Mouse (Mus musculus) neural tube, embryonic 15.5 days (tissue): ENCODE results near the gene Ddr1. TPM values are rescaled to one million over a fixed set of nuclear protein-coding genes. Genes with fewer than 3 reads are reported as not detected.
"Not testable (repeated sequence)": the region's sequence is repeated elsewhere in the genome, so short reads cannot be mapped to it uniquely, and the experiment has no call there.

Experiments
- ATAC-seq: fragments of 200-750 bp; cut with Nextera tagmentation; 2 replicates; pipeline ENCODE4 v1.8.0; 2017; ENCODE audit warnings: mild to moderate bottlenecking, moderate TSS enrichment, moderate library complexity; ENCODE audit not compliant: low FRiP score
- H3K27ac ChIP-seq: fragments of 300-500 bp; sonication (generic); replicated peaks from 2 replicates; pipeline ENCODE4 v1.5.1; 2015; ENCODE audit warnings: mild to moderate bottlenecking, inconsistent platforms
- H3K27me3 ChIP-seq: fragments of 300-500 bp; sonication (generic); replicated peaks from 2 replicates; pipeline ENCODE4 v1.6.1; 2015; ENCODE audit warnings: inconsistent platforms
- H3K36me3 ChIP-seq: fragments of 300-500 bp; sonication (generic); 2 replicates; pipeline ENCODE4 v1.6.1; 2015; ENCODE audit warnings: inconsistent platforms
- H3K4me1 ChIP-seq: fragments of 300-500 bp; sonication (generic); 2 replicates; pipeline ENCODE4 v1.6.1; 2015; ENCODE audit warnings: inconsistent platforms
- H3K4me2 ChIP-seq: fragments of 300-500 bp; sonication (generic); 2 replicates; pipeline ENCODE4 v1.6.1; 2015; ENCODE audit warnings: inconsistent platforms, mild to moderate bottlenecking, moderate library complexity
- H3K4me3 ChIP-seq: fragments of 300-500 bp; sonication (generic); replicated peaks from 2 replicates; pipeline ENCODE4 v1.5.1; 2015; ENCODE audit warnings: mild to moderate bottlenecking, inconsistent platforms
- H3K9ac ChIP-seq: fragments of 300-500 bp; sonication (generic); replicated peaks from 2 replicates; pipeline ENCODE4 v1.6.1; 2015; ENCODE audit warnings: mild to moderate bottlenecking, inconsistent platforms
- H3K9me3 ChIP-seq: fragments of 300-500 bp; sonication (generic); replicated peaks from 2 replicates; pipeline ENCODE4 v1.6.1; 2016; ENCODE audit warnings: inconsistent platforms
- WGBS: fragments of 180-500 bp; shearing (Covaris S2); methylation state at CpG from one replicate; pipeline ENCODE4 v1.1.7; 2015; ENCODE audit warnings: mixed read lengths; 5-methylcytosine and 5-hydroxymethylcytosine counted together
- polyA plus RNA-seq: library from polyadenylated mRNA; unstranded; fragments of >200 nt; fragmentation: Nextera tagmentation; extraction: Ambion mirVana; gene quantifications from 2 replicates; pipeline ENCODE4 v1.2.1, GENCODE M21; 2015

The Ddr1 gene
- polyA plus RNA-seq, 1 experiment from 2014 or later = 73.8 TPM

DNA sequence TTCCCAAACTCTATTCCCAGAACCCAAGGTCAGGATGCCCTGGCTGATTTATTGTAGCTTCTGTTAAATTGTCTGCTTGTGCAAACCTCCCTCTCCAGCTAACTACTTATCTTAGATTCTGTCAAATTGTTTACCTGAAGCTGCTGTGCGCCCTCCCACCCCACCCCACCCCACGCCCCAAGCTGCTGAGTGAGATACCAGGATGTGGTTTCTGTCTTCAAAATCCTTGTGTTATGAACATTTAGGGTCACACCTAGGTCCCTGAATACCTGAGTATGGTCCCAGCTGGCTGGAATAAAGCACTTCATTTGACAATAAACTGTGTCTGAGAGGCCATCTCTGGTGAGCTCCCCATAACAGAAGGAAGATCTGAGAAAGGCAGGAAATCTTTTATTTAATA, 30.1 kb upstream of the Ddr1 start:
- Histone ChIP-seq H3K4me1 (peaks cover 21% of the 10 kb centered on the region), H3K4me2 (no peak overlapping the region), H3K9ac (no peak overlapping the region), H3K27ac (no peak overlapping the region), H3K9me3 (no peaks in the 10 kb centered on the region), H3K4me3 (no peak overlapping the region), H3K27me3 (no peaks in the 10 kb centered on the region), H3K36me3 (no peaks in the 10 kb centered on the region)
- no peak for ATAC-seq
- WGBS = 86% methylated on average over 2 of the region's 2 CpGs

DNA sequence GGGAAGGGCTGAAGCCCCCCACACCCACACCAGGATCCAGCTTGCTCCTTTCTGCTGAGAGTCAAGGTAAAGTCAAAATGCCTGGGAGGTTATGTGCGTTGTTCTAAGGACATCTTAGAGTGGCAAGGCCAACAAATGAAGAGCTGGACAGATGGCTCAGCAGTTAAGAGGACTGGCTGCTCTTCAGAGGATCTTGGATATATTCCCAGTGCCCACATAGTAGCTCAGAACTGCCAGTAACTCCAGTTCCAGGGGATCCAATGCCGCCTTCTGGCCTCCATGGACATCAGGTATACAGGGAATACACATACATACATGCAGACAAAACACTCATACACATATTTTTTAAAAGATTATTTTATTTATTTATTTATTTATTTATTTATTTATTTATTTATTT, 29.0 kb upstream of the Ddr1 start:
- H3K9me3 ChIP-seq = no peaks in the 10 kb centered on the region
- ATAC-seq = no peak
- H3K27me3 ChIP-seq = no peaks in the 10 kb centered on the region
- no peak overlapping the region for H3K27ac ChIP-seq
- no peak overlapping the region for H3K9ac ChIP-seq
- H3K4me3 ChIP-seq = no peak overlapping the region
- H3K36me3 ChIP-seq = no peaks in the 10 kb centered on the region
- peaks cover 21% of the 10 kb centered on the region for H3K4me1 ChIP-seq
- 98% methylated on average over 2 of the region's 2 CpGs for WGBS
- H3K4me2 ChIP-seq = no peak overlapping the region

DNA sequence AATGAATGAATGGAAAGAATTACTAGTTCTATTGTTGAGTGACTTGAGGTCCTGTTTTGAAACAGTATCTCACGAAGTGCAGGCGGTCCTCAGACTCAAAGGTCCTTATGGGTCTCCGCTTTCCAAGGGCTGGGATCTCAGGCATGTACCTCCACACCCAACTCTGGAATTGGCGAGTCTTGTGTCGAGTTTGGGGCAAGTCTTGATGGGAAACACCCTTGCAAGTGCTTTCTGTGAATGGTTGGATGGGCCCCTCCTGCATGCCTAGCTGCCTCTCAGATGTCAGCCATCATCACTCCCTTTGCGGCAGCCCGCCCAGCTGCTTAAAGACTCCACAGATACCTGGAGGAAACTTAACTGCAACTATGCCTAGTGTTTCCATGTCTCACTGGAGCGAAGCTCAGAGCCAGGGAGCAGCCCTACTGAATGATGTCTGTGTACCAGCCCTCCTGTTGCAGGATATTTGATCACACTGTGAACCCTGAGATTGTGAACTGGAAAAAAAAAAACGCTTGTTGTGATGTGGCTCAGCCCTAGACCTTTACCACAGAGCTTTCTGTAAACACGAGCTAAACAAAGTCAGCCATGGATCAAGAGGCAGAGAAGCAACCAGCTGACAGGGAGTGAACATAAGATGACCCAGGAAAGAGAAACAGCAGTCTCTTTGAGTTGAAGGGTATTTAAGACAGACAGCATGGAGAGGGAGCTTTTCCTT, 27.2 kb upstream of the Ddr1 start:
- no peak overlapping the region for H3K27ac ChIP-seq
- no peaks in the 10 kb centered on the region for H3K9me3 ChIP-seq
- no peak overlapping the region for H3K4me3 ChIP-seq
- no peaks in the 10 kb centered on the region for H3K27me3 ChIP-seq
- WGBS = 71% methylated on average over 10 of the region's 10 CpGs
- no peaks in the 10 kb centered on the region for H3K36me3 ChIP-seq
- H3K4me2 ChIP-seq = no peak overlapping the region
- peaks cover 13% of the 10 kb centered on the region for H3K4me1 ChIP-seq
- H3K9ac ChIP-seq = no peak overlapping the region
- ATAC-seq = no peak

DNA sequence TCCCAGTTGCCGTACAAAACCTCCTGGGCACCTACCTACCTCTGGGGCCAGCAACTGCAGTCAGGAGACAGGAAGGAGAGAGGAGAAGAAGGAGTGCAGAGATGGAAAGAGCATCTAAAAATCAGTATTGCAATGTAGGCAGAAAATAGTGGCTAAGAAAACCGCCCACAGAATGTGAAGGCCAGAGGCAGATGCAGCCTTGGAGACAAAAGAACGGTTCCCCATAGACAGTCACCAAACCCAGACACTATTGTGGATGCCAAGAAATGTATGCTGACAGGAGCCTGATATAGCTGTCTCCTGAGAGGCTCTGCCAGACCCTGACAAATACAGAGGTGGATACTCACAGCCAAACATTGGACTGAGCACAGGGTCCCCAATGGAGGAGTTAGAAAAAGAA, 25.7 kb upstream of the Ddr1 start:
- not testable (repeated sequence) for H3K9ac ChIP-seq, H3K36me3 ChIP-seq, H3K9me3 ChIP-seq, H3K4me3 ChIP-seq, H3K4me2 ChIP-seq, H3K27ac ChIP-seq, ATAC-seq, H3K27me3 ChIP-seq
- H3K4me1 ChIP-seq = peaks cover 15% of the 10 kb centered on the region
- 82% methylated on average over 3 of the region's 3 CpGs for WGBS

DNA sequence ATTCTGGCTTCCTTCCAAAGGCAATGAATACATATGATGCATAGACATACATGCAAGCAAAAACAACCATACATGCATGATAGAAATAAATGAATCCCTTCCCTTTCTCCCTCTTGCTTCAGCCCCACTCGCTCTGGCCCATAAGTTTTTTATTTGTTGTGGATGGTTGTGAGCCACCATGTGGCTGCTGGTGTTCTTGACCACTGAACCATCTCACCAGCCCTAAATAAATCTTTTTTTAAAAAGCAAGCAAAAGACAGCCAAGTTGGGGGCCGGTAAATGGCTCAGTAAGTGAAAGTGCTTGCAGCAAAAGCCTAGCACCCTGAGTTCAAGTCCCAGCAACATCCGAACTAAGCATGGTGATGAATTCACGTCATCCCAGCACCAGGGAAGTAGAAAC, 24.4 kb upstream of the Ddr1 start:
- H3K4me1 ChIP-seq = peaks cover 15% of the 10 kb centered on the region
- no peak overlapping the region for H3K4me3 ChIP-seq
- H3K9ac ChIP-seq = no peak overlapping the region
- 72% methylated on average over 4 of the region's 4 CpGs for WGBS
- no peaks in the 10 kb centered on the region for H3K9me3 ChIP-seq
- no peaks in the 10 kb centered on the region for H3K27me3 ChIP-seq
- no peak overlapping the region for H3K27ac ChIP-seq
- ATAC-seq = no peak
- H3K36me3 ChIP-seq = no peaks in the 10 kb centered on the region
- no peak overlapping the region for H3K4me2 ChIP-seq

DNA sequence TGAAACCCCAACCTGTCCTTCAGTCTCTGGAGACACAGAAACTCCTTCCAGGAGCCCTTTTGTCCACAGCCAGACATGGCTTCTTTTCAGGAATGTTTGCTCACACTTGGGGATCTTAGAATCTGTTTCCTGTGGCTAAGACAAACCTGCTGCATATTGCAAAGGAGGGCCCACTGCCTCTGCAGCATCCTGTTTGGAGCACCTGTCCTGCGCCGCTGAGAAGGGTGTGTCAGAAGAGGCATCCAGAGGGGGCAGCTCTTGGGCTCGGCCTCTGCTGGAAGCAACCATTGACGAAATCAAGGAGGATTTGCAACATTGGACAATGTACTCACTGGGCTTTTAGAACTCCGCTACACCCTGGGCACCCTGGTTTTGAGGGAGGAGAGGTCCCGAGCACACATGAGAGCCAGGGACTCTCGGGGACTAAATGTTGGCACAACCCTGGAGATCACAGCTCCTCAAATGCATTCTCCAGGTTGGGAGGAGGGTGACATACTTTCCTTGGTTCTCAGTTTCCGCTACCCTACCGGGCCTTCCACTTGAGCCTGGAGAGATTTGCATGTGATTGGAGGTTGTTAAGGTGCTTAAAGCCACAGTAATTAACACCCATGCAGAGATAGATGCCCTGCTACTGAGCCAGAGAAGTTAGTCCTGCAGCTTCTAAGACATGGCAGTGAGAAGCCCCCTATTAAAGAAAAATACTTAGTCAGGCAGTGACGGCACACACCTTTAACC, 23.2 kb upstream of the Ddr1 start:
- H3K27ac ChIP-seq = no peak overlapping the region
- no peak for ATAC-seq
- 39% methylated on average over 10 of the region's 10 CpGs for WGBS

DNA sequence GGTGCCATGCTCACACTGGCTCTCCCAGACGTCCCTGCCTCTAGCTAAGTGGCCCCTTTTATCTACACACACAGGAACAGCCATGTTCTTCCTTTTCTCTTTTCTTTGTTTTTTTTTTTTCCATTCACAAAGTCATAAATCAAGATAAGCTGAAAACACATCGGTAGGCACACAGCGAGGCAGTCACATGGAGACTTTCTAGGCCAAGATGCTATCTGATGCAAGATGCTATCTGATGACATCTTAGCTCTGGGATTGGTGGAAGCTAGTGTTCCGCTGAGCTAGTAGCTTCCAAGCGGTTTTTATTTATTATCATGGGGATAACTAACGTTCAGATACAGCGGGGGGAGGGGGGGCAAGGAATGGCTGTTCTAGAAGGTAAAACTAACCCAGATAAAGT, 22.6 kb upstream of the Ddr1 start:
- Histone ChIP-seq H3K9ac (no peak overlapping the region), H3K36me3 (no peaks in the 10 kb centered on the region), H3K27me3 (no peaks in the 10 kb centered on the region), H3K4me1 (peaks cover 15% of the 10 kb centered on the region), H3K9me3 (no peaks in the 10 kb centered on the region), H3K4me2 (no peak overlapping the region), H3K27ac (no peak overlapping the region; the same call in 1 of the 2 replicates), H3K4me3 (no peak overlapping the region)
- 29% methylated on average over 7 of the region's 7 CpGs for WGBS
- no peak for ATAC-seq

More for the DNA sequence above, 23.2 kb upstream of the Ddr1 start:
- H3K4me2 ChIP-seq = no peak overlapping the region
- H3K36me3 ChIP-seq = no peaks in the 10 kb centered on the region
- H3K9ac ChIP-seq = no peak overlapping the region
- H3K9me3 ChIP-seq = no peaks in the 10 kb centered on the region
- H3K27me3 ChIP-seq = no peaks in the 10 kb centered on the region
- H3K4me1 ChIP-seq = peaks cover 15% of the 10 kb centered on the region
- no peak overlapping the region for H3K4me3 ChIP-seq

DNA sequence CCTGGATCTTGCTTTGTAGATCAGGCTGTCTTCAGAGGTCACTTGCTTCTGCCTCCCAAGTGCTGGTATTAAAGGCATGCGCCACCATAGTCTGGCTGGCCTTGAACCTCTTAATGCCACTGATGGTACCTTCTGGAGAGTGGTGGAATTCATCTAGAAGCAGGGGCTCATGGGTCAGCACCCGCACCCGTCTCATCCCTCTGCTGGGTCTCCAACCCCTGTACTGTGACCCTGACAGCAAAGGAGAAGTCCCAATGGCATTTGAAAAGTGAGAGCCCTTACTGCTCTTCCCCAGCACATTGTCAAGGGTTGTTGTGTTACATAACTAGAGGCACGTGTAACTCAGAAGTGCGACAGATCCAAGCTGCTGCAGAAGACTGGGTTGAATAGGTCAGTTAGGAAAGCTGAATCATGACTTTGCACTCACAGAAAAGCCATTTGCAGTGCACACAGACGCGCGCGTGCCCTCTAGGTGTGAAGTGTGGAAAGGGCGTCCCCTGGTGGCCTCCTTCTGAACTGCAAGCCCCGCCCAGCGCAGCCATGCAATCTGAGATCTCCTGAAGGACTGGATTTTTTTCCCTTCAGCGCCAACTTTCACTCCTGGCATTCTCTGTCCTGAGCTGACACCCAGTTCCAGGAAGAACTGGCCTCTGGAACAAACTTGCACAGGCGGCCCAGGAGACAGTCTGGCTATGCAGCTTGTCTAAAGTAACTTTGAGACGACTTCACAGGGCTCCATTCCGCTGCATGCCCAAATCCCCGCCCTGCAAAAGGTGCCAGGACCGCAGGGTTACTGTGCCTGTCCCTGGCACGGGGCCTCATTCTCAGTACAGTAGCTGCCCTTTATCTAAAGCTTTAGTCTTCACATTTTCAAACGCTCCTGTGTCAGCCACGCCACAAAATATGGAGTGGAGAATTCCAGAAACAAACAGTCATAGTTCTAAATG, 21.1 kb upstream of the Ddr1 start:
- Histone ChIP-seq H3K4me3 (no peak overlapping the region), H3K9ac (peak overlapping the region; percentile 21; the same call in 1 of the 2 replicates), H3K27me3 (no peaks in the 10 kb centered on the region), H3K27ac (0 out of 2 replicates have a peak overlapping the region, but pooled peaks have one; percentile 3), H3K36me3 (no peaks in the 10 kb centered on the region), H3K4me1 (peaks cover 16% of the 10 kb centered on the region), H3K4me2 (0 out of 2 replicates have a peak overlapping the region, but pooled peaks have one; percentile 17), H3K9me3 (no peaks in the 10 kb centered on the region)
- ATAC-seq = peak; percentile 75; the same call in 1 of the 2 replicates
- WGBS = 30% methylated on average over 21 of the region's 21 CpGs

DNA sequence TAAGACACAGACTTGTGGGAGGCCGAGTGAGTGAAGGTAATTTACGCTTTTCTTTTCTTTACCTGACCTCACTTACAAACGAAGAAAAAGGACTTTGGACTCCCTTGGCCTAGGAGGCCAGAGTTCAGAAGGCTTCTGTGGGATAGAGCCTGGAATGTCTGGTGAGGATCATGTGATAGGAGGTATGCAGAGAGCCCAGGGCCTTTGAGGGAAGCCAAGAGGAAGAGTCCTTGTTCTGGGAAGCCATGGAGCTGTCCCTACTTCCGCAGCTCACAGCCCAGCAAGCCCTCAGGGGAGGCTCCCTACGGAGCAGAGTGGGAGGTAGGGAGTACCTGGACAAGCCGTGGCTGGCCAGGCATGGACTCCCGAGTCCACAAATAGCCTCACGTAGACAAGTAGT, 17.3 kb upstream of the Ddr1 start:
- Histone ChIP-seq H3K4me2 (no peak overlapping the region), H3K9me3 (no peaks in the 10 kb centered on the region), H3K4me3 (no peak overlapping the region), H3K27ac (no peak overlapping the region), H3K4me1 (peaks cover 14% of the 10 kb centered on the region), H3K27me3 (no peaks in the 10 kb centered on the region), H3K36me3 (no peaks in the 10 kb centered on the region), H3K9ac (no peak overlapping the region)
- WGBS = 67% methylated on average over 8 of the region's 8 CpGs
- ATAC-seq = no peak

DNA sequence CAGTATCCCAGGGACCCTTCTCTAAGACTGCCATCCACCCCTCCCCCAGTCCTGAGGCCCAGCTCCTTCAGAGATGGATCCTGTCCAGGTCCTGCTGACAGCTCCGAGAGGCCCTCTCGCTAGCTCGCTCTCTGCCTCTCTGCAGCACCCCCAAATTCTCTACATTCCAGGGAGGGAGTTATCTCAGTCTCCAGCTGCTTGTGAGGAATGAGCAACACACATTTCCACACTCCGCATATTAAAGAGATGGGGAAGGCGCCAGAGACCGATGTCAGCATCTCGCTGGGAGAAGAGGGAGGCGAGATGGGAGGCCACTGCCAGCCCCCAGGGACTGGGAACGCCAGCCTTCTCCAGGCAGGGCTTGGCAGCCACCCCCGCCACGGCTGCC, 15.9 kb upstream of the Ddr1 start:
- Histone ChIP-seq H3K9ac (no peak overlapping the region), H3K27me3 (no peaks in the 10 kb centered on the region), H3K4me2 (peak overlapping the region; percentile 25), H3K36me3 (no peaks in the 10 kb centered on the region), H3K4me3 (no peak overlapping the region), H3K4me1 (peaks cover 8% of the 10 kb centered on the region; the same call in 1 of the 2 replicates), H3K9me3 (no peaks in the 10 kb centered on the region), H3K27ac (no peak overlapping the region)
- 14% methylated on average over 11 of the region's 11 CpGs for WGBS
- peak; percentile 28; the same call in 1 of the 2 replicates for ATAC-seq

DNA sequence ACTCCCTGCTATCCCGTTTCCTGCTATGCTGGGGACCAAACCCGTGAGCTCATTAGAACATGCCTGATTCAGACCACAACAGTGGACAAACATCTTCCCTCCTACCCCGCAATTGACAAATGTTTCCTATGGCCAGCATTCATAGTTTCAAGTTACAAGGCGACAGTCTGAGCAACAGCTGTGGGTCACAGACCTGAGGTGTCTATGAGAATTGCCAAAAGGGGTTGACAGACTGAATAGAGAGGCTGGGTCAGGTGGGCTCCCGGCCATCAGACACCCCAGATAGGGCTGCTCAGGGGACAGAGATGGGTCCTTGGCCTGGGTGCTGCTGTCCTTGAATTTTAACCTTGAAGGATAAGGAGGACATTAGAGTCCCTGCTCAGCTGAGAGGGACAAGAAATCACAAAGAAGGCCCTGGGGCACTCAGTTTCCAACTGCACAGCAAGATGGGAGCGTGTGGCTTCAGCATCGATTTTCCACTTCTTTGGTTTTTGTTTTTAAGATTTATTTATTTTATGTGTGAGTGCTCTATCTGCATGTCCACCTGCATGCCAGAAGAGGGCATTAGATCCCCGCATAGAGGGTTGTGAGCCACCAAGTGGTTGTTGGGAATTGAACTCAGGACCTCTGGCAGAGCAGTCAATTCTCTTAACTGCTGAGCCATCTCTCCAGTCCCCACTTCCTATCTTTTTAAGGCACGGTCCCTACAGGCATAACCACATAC, 15.4 kb upstream of the Ddr1 start:
- no peak for ATAC-seq
- no peaks in the 10 kb centered on the region for H3K9me3 ChIP-seq
- H3K4me2 ChIP-seq = no peak overlapping the region

More for the DNA sequence above, 15.4 kb upstream of the Ddr1 start:
- H3K27me3 ChIP-seq = no peaks in the 10 kb centered on the region
- no peak overlapping the region for H3K9ac ChIP-seq
- no peaks in the 10 kb centered on the region for H3K36me3 ChIP-seq
- 0 out of 2 replicates have a peak, but pooled peaks cover 6% of the 10 kb centered on the region for H3K4me1 ChIP-seq
- H3K27ac ChIP-seq = no peak overlapping the region
- H3K4me3 ChIP-seq = no peak overlapping the region
- WGBS = 68% methylated on average over 9 of the region's 9 CpGs
